Mouse (Mus musculus) mouse embryonic stem cell (cell line): ENCODE data around the gene D030056L22Rik.
"Not testable (repeated sequence)": the region's sequence is repeated elsewhere in the genome, so short reads cannot be mapped to it uniquely, and the experiment has no call there.

Experiments used
- in situ Hi-C, 2 experiments: fragments of 300-500 bp; cut with MboI; formaldehyde crosslinking; loops; 1 replicate in 1 of 2; 3 replicates in 1 of 2; pipeline ENCODE4 v1.14.3; 2019 to 2020; ENCODE audit warnings: low sequenced_read_pairs in 2 of 2, low pct_unique_long_range_greater_than_20kb in 1 of 2, mixed read lengths in 1 of 2; ENCODE audit not compliant: unreplicated experiment in 1 of 2

D030056L22Rik gene

DNA sequence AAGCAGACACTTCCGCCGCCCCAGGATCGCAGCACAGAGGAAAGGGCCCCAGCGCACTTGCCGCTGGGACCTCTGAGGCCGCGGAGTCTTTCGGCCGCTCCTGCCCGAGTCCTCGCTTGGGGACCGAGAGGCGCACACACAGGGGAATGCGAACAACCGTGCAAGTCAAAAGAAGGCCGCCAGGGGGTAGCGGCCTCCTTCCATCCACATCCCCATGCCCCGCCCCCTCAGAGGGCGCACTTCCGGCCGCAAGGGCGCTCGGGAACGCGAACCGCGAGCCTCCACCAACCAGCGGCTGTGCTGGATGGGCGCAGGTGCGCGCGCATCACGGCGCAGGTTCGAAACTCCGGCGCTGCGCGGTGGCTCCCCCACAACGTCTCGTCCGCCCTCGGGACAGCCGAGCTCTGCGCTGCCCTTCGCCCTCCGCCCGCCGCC, at the start of gene D030056L22Rik:
Gene D030056L22Rik, plus strand, starts transcription at position 328 of the 435 bp plus-strand sequence.
- in situ Hi-C loops, result no loop called here

- in situ Hi-C loops, result no loop called here
Measured at GRCm38 (mm10) chr19:18663904-18664303, 49.1 kb upstream of the D030056L22Rik start.

- in situ Hi-C loops, result no loop called here
Measured at GRCm38 (mm10) chr19:18666966-18667365, 46.0 kb upstream of the D030056L22Rik start.

- in situ Hi-C loops, result no loop called here
Measured at GRCm38 (mm10) chr19:18669551-18669950, 43.4 kb upstream of the D030056L22Rik start.

DNA sequence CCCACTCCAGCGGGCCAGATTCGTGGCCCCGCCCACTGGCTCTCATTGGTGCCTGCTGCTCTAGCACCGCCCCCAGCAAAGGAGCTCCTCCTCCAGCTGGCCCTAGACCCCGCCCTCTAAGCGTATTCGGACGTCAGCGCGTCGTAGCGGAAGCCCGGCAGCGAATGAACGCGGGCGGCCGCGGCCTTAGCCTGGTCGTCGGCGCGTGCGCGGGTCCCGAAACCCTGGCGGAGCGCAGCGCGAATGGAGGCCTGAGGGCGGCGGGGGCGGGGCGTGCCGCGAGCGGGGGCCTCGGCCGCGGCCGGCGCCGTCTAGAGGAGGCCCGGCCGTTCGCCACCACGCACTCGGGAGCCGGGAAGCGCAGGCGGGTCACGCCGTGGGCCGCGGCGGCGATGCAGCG, 42.4 kb upstream of the D030056L22Rik start, which contains the start of gene Carnmt1:
Gene Carnmt1, plus strand, starts transcription at position 157 of the 400 bp plus-strand sequence.
- in situ Hi-C loops, result no loop called here

DNA sequence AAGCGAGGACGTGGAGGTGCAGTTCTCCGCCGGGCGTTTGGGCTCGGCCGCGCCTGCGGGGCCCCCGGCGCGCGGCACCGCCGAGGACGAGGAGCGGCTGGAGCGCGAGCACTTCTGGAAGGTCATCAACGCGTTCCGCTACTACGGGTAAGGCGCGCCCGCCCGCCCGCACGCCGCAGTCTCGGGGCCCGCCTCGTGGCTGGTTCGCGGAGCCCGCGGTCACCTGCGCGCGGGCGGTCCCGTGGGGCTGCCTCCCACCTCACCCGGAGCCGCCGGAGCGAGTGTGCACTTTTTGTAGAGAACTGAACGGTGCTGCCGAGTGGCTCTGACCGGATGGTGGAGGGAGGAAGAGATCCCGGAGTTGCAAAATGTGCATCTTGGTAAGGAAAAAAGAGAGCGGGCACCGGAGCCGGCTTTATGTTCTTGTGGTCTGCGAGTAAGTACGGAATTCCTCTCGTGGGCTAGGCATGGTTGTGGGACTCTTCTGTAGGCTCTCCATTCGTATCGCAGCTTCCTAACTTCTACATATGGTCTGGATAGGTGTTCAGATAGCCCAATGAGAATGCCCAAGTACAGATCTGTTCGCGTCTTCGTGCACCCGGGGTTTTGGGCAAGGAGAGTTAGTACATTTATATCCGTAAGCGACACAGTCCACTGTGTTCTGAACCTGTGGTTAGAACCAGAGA, 41.8 kb upstream of the D030056L22Rik start:
- in situ Hi-C loops, result no loop called here

DNA sequence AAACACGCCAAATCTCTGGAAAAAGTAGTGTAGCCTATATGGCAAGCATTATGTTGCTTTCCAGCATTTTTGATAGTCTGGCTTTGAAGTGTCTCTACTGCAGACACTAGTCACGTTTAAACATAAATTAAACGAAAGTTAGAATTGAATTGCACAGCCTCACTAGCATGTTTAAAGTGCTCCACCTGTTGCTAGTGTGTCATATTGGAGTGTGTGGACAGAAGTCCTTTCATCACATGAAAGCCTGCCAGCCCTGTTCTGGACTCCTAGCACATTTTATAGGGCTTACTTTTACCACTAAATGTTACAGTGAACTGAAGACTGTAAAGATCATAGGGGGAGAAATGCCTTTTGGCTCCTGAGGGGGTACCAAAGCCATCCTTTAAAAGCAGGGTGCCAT, 40.5 kb upstream of the D030056L22Rik start:
- in situ Hi-C loops, result no loop called here

DNA sequence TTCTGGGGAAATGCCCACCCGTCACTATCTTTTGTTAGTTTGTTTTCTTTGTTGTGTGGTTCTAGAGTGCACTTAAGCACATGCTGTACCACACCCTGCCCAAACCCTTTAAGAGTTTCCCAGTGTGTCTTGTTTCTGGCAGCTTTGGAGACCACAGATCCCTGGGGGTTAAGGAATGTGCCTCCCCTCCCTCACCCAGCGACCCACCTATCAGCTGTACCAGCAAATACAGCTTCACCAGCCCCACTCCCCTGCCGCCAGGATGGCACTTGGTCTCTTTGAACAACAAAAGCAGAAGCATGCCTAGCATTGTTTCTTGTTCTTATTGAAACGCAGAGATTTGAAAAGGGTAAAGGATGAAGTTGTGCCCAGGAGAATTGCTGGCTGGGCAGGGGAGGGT, 39.9 kb upstream of the D030056L22Rik start:
- in situ Hi-C loops, result no loop called here

GRCm38 (mm10) chr19:18682142-18682541, 30.9 kb upstream of the D030056L22Rik start:
- in situ Hi-C loops, result no loop called here

DNA sequence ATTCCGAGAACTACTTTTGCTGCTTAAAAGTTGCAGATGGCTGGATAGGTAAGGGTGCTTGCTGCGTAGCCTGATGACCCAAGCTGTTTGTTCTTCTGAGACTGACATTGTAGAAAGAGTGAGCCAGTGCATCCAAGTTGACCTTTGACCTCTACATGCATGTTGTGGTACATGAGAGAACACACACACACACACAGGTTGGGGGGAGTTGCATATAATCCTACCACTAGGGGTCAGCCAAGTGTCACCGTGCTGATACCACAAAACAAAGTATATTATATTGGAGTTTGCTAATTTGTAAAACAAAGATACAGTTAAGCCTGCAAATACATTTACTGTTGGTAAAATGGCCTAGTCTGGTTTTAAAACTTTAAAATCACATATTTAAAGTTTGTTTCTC, 25.4 kb upstream of the D030056L22Rik start:
- in situ Hi-C loops, result no loop called here

DNA sequence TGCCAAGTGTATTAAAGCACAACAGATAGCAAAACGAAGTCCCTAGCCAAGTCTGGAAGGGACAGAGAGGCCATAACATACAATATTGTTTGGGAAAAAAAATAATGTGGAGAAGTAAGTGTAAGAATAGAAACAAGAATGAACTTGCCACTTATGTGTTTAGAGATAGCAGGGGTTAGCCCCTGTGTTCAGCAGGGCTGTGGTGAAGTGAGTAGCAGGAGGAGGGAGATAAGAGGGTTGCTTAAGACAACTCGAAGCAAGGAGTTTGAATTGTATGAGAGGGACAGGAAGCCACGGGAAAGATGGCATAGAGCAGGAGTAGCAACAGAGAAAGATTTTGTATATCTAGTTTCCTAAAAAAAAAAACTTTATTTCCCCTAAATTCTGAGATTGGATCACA, 20.8 kb upstream of the D030056L22Rik start:
- in situ Hi-C loops, result no loop called here

- in situ Hi-C loops, result no loop called here
Measured at GRCm38 (mm10) chr19:18692768-18693167, 20.2 kb upstream of the D030056L22Rik start.

- in situ Hi-C loops, result no loop called here
Measured at GRCm38 (mm10) chr19:18695116-18695515, 17.9 kb upstream of the D030056L22Rik start.

DNA sequence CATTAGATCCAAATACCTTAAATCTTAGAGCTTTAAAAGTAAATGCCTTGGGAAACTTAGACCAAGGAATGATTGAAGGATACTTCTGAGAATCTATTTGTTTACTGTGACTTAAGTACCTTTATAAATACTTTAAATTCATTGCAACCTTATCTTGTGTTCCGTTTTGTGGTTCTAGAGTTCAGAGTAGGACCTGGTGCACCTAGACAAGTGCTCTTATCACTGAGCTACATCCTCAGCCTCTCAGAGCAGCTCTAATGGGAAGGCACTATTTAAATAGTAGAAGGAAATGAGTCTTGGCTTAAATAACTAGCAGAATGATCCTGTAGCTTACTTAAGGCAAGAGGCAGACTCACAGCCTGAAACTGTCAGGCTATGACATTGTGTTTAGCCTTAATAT, 17.4 kb upstream of the D030056L22Rik start:
- in situ Hi-C loops, result no loop called here

- in situ Hi-C loops, result no loop called here
Measured at GRCm38 (mm10) chr19:18708101-18708500, 4.9 kb upstream of the D030056L22Rik start.

- in situ Hi-C loops, result no loop called here
Measured at GRCm38 (mm10) chr19:18710903-18711302, 2.1 kb upstream of the D030056L22Rik start.

DNA sequence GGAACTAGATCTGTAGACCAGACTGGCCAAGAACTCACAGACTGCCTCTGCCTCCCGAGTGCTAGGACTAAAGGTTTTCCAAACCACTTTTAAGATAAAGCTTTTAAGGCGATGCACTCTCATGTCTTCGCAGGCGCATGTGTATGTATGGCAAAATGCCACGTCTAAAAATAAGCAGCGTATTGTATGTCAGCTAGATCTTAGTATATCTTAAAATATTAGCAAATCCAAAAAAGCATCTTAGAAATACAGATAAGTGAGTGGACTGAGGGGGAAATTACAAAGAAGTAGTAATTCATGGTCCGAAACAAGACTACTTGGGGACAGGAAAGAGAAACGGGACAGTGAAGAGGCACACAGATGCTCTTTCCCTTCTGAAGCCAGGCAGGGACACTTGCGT, 1.4 kb upstream of the D030056L22Rik start:
- in situ Hi-C loops, result no loop called here

GRCm38 (mm10) chr19:18712153-18712865, 684 bp upstream of the D030056L22Rik start:
- in situ Hi-C loops, result no loop called here

GRCm38 (mm10) chr19:18713357-18713756, 364 bp downstream of the D030056L22Rik start:
- in situ Hi-C loops, result not testable (repeated sequence)

GRCm38 (mm10) chr19:18716374-18716773, 3.4 kb downstream of the D030056L22Rik start:
- in situ Hi-C loops, result no loop called here
